Mouse (Mus musculus) adipocyte (in vitro differentiated cells): ENCODE measurements around the gene Rasal2.

Experiments
- DNase-seq: peaks from one replicate; pipeline ENCODE4 v3.0.0-alpha.2; 2016; ENCODE audit warnings: low spot score

Rasal2 gene

DNA sequence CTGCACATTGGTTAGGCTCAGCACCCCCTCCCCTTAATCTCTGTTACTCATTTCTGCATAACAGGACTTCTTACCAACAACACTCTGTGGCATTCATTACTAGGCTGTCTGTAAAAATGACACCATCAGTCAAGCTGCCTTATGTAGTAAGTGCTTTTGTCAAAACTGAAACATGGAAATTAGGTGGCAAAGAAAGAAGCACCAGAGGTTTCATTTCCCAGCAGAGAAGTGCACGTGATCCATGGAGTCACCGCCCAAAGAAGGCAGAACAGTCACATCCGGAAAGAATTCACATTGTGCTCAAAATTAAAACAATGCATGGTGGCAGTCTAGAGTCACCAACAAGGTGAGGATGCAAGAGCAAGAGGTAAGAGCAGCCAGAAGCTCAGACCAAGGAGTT is 271.4 kb downstream of the Rasal2 start:
- DNase-seq, result no peak

GRCm38 (mm10) chr1:157137854-157138241 is 274.5 kb downstream of the Rasal2 start:
- no peak for DNase-seq

DNA sequence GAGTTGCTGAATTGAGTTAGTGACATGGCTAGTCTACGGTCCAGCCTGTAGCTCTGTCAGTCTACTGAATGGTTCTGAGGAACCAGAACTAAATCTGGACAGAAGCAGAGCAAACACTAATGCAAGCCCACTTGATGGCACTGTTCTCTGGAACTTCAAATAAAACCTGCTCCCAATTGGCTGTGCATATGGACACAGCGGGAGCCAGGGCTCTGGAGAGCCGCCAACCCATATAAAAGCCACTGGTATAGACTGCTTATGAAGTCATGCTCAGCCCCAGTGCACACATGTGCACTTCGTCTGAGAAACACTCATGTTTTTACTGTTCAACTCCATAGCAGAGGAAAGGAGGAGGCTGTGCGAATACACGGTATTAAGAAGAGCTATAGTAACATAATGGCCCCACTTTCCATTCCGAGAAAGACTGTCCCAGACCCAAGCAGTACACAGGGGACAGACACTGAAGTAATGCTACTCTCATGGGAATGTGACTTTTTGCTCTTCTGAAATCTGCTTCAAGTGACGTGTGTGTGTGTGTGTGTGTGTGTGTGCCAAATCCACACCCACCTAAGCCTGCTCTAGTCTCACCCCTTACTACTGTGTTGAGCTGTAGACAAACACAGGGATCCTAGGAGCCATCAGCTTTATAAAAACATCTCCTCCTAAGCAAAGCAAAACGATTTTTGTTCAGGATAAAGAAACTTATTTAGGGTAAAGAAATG is 275.1 kb downstream of the Rasal2 start:
- peak; percentile 3 for DNase-seq

GRCm38 (mm10) chr1:157128219-157128618 is 284.2 kb downstream of the Rasal2 start:
- DNase-seq, result no peak

GRCm38 (mm10) chr1:157123836-157124235 is 288.6 kb downstream of the Rasal2 start:
- DNase-seq, result no peak

GRCm38 (mm10) chr1:157119168-157119567 is 293.2 kb downstream of the Rasal2 start:
- no peak for DNase-seq

- no peak for DNase-seq
Measured at GRCm38 (mm10) chr1:157117440-157117839, 295.0 kb downstream of the Rasal2 start.

- DNase-seq, result no peak
Measured at GRCm38 (mm10) chr1:157114492-157114891, 297.9 kb downstream of the Rasal2 start.

DNA sequence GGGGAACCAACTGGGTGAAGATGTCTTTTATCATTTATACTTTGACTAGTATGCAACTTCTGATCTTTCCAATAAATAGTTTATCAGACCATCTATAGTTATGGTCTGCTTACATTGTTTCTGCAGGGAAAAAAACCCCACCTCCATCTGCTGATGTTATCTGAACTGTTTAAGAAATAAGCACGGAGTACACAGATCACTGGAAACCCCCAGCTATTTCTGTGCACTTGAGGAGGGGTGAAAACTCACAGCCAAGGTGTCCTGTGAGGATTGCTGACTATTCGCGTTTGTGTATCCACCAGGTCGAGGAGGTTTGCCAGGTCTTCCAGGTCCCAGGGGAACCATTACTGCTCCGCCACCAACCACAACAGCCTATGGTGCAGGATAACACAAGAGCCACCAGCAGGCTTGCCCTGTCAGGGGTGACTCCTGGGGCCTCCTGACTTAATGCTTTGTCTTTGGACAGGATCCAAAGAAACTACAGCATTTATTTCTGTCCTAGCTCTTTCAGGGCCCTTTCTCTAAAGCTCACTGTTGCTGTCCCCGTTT is 302.0 kb downstream of the Rasal2 start:
- no peak for DNase-seq

DNA sequence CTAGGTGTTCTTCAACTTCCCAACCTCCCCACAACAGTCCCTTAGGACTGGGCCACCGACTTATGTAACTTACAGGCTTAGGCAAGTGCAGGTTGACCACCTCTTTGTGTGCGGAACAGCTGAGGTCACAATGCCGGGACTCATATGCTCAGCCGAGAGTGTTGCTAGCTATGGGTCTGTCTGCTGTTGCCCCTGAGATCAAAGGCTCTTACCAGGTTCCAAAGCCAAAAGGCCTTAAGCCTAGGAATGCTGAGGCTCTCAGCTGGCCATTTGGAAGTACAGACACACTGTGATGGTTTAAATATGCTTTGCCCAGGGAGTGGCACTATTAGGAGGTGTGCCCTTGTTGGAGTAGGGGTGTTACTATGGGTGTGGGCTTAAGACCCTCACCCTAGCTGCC is 303.8 kb downstream of the Rasal2 start, which contains the start of gene Tex35:
Gene Tex35, minus strand, starts transcription at position 101 of the 400 bp plus-strand sequence.
- DNase-seq, result no peak

DNA sequence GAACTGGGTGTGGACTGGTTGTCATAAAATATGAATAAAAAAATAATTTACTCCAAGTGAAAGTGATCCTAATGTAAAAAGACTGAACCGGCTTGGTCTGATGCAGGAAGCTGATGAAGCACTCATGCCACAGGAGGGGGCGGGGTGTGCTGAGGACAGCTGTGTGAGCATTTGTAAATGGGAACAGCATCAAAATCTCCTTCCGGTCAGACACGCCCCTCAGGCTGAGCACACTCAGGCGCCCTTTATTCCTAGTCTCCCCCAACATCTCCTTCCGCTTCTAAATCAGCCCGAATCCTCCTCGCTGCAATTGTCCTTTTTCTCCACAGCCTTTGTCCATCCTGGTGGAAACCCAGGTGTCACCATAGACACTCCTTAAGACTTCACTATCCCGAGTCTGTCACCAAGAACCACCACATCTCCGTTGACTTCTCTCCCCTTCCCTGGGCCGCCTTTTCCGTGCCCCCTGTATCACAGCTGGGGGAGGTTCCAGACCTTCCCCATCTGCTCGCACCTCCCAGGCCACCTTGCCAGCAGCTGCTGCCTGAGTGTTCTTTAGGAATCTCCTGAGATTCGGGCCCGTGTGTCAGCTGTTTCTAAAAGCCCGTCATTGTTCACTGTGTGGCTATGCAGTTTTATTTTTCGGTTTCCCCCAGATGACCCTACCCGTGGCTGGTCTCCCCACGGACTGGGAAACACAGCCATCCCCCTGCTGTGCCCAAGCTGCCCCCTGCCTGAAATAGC is 311.1 kb downstream of the Rasal2 start:
- no peak for DNase-seq

DNA sequence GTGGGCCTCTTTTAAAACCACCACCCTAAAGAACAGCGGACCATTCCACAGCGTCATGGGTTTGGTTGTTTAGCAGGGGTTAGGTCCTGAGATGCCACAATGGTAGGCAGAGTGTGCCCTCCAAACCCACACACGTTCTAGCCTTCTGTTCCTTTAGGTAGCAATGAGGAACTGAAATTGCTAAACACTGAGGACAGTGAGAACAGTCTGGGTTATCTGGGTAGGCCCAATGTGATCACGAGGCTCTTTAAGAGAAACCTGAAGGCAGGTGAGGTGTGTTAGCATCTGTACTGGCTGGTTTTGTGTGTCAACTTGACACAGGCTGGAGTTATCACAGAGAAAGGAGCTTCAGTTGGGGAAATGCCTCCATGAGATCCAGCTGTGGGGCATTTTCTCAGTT is 316.9 kb downstream of the Rasal2 start:
- DNase-seq, result no peak

DNA sequence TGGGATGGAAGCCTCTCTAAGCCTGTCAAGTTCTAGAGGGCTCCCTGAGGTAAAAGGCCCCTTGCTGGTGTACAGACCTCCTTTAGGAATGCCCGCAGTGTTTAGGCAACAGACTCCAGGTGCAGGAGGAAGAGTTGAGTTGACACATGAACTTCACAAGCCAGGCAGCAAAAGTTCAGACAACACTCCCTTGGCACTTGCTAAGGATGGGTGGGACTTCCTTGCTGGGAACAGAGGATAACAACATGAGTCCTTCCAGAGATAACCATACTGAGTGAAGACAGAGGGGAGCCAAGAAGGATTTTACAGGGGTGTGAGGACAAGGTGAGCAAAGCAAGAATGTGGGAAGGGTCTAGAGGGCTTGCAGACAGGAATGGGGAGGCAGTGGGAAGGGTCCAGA is 319.8 kb downstream of the Rasal2 start:
- DNase-seq, result no peak

DNA sequence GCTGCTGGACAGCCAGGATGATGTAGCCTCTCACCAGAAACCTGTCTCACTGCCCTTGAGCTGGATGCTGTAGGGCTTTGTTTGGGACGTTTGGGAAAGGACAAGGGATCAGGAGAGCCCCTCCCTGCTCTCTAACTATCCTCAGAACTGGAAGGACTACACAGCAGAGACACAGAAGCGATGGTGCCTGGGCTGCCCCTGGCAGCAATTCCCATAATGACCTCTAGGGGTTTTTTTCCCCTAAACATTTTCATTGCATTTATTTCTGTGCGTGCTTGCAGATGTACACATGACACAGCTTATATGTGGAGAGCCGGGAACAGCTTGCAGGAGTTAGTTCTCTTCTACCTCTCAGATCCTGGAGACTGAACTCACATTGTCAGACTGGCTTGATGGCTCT is 320.3 kb downstream of the Rasal2 start:
- no peak for DNase-seq

- DNase-seq, result no peak
Measured at GRCm38 (mm10) chr1:157090835-157091234, 321.6 kb downstream of the Rasal2 start.

- DNase-seq, result peak; percentile 50
Measured at GRCm38 (mm10) chr1:157086097-157086994, 326.0 kb downstream of the Rasal2 start.
